Mouse (Mus musculus): ENCODE measurements around the gene Exoc3l.

DNA sequence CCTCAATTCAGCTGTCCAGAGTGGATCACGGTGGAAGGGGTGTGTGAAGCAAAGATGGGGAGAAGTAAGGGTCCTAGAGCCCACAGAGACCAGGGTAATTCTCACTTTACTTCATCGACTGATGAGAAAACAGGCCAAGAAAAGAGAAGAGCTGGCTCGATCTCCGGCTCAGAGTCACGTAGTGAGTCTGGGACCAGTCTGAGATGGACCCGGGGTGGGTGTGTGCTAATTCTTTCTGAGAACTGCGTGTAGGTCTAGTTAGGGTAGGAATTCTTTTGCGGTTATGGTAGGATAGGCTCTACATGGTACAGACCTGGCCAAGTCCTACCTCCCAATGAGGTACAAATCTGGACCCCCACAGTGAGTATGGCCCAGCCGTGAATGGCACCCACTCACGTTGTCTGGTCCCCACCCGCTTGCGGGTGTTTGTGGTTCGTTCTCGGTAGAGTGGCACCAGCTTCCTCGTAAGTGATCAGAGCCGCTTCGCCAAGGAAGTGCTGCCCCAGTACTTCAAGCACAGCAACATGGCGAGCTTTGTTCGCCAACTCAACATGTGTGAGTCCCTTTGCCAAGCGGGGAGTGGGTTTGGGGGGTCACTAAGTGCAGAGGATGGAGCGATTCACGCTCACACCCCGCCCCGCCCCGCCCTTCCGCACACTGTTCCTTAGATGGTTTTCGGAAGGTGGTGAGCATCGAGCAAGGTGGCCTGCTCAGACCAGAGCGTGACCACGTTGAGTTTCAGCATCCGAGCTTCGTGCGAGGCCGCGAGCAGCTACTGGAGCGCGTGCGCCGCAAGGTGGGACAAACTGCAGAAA, 25.6 kb downstream of the Exoc3l start:
- TF ChIP-seq POLR2A (IDR thresholded peaks at IDR 0.05; ENCODE audit: control insufficient read depth, low read depth, low read length): no peak
- TF ChIP-seq CTCF (IDR thresholded peaks at IDR 0.05; ENCODE audit: control insufficient read depth, insufficient read depth, insufficient replicate concordance, low read depth, low read length): no peak
